Mouse (Mus musculus) heart, postnatal 14 days (tissue): ENCODE results near the gene Fam20c. TPM values are rescaled to one million over a fixed set of nuclear protein-coding genes. Genes with fewer than 3 reads are reported as not detected.

Source experiments
- DNase-seq, 2 experiments: peaks; one replicate each; pipeline ENCODE4 v3.0.0; 2021 to 2022
- intact Hi-C: fragments of 180-260 bp; cut with DNase I; formaldehyde crosslinking; loops from one replicate; pipeline ENCODE4 v1.15.1; 2025
- total RNA-seq, 2 experiments: library from RNA; stranded (reverse); gene quantifications; 2 replicates each; pipeline ENCODE4 v1.2.3; 2021

Fam20c gene
- total RNA-seq, 2 experiments from 2014 or later, result 9.9 to 10.4 TPM

DNA sequence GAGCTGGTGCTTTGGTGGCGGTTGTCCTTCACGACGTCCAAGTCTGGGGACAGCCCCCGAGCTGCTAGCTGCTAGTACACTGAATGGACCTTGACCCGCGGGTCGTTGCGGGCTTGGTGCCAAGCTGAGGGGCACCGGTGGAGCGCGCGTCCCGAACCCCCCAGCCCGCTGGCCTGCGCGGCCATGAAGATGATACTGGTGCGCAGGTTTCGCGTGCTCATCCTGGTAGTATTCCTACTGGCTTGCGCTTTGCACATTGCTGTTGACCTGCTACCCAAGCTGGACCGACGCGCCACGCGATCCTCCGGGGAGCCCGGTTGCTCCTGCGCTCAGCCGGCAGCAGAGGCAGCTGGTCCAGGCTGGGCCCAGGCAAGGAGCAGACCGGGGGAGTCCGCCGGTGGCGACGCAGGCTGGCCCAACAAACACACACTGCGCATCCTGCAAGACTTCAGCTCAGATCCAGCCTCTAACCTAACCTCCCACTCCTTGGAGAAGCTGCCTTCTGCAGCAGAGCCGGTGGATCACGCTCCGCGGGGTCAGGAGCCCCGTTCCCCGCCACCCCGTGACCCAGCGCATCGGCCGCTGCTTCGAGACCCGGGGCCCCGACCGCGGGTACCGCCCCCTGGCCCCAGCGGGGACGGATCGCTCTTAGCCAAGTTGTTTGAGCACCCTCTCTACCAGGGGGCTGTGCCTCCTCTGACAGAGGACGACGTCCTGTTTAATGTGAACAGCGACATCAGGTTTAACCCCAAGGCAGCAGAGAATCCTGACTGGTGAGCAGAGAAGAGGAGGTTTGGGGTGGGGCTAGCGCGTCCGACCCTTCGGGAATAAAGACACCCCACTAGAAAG lies 1.4 kb downstream of the Fam20c start:
- intact Hi-C loops, result no loop called here
- DNase-seq, result peak; percentile 49 to 53

DNA sequence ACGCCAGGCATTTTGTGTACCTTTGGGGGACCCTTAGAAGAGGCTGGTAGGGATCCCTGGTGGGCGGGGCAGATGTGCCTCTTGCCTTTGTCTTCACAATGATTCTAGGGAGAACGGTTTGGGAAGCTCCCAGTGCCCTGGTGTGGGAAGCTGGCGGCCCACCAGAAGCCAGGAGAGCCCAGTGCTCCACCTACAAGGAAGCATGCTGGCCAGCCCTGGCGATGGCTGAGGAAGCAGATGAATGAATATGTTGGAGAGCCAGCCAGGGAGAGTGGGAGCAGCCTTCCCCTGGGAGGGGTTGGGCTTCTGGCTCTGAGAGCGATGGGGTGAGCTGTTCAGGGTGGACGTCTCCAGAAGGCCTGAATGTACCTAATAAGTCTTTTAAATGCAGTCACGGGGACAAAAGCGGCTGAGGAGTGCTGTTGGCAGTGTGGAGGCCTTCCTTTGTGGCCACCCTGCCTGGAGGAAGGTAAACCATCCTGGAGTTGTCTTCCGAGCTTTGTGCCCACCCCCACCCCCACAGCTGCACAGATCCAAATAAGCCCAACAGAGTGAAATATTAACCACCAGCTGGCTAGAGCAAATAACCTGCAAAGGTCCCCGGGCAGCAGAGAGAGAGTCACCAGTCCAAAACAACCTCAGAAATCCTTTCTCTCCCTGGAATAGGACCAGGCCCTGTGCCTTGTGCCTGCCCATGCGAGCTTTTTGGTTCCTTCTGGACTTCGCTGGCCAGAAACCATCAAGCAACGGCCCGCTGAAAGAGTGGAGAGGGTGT lies 2.2 kb downstream of the Fam20c start:
- intact Hi-C loops, result no loop called here

DNA sequence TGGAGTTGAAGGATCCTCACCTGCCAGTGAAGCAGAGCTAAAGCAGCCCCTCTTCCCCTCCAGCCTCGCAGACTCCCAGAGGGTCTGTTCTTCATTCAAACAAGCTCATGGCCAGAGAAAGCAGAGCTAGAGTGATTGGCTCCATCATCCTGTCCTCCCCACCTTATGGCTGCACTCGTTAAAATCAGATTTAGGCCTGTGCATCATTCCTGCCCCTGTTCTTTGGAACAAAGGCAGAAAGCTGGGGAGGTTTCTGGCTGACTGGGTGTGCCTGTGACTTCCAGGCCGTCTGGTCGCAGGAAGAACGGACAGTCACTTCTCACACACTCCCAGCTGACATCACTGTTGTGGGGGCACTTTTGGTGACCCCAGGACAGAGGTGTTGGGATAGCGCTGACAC lies 2.8 kb downstream of the Fam20c start:
- intact Hi-C loops, result no loop called here
- no peak for DNase-seq

More for the DNA sequence above, 2.2 kb downstream of the Fam20c start:
- peak; percentile 57 to 59 for DNase-seq

DNA sequence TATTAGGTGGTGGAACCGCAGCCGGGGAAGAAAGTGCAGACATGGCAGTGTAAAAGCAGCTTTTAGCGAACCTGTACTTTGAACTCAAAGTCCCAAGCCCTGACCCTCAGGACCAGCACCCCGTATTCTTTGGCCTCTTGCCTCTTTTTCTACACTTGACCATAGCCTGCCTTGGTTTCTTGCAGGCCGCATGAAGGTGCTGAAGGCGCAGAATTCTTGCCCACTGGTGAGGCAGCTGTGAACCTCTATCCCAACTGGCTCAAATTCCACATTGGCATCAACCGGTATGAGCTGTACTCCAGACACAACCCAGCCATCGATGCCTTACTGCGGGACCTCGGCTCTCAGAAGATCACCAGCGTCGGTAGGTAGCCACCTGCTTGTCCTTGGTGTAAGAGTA lies 3.3 kb downstream of the Fam20c start:
- no peak for DNase-seq
- intact Hi-C loops, result no loop called here

DNA sequence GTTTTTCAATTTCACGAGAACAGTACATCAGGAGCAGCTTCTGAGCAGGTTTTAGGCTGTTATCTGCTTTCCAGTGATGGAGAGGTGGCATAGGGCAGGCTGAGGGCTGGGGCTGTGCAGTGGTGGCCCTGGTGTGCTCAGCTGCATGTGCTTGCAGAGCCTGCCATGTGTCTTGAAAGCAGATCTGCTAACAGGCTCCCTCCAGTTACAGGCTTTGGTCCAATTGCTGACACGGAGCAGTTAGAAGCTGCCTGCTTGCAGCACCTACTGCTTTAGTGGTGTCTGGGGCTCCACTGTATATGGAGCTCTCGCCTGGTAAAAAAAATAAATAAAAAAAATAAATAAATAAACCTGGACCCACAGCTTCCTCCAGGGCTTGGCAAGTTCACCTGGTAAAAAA lies 4.2 kb downstream of the Fam20c start:
- no peak for DNase-seq
- intact Hi-C loops, result no loop called here

DNA sequence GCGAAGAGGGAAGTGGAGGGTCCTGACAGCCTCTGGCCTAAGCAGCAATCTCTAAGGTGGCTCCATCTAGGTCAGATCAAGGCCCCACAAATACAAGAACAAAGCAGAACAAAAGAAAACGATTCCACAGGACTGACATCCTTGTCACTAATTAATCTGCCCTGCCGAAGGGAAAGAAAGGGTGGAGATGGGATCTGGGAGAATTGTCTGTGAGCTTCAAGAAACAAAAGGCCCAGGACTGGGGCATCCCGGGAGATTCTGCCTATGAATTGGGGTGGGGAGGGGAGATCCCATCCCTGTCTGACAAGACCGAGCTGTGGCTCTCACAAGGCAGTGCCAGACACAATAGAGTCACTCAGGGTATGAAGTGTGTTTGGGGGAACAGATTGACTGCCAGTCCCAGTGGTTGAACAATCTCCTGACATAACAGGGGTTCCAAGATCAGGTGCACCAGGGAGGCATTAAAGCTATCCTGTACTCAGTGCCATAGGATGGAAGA lies 7.6 kb downstream of the Fam20c start:
- intact Hi-C loops, result no loop called here
- DNase-seq, result no peak

DNA sequence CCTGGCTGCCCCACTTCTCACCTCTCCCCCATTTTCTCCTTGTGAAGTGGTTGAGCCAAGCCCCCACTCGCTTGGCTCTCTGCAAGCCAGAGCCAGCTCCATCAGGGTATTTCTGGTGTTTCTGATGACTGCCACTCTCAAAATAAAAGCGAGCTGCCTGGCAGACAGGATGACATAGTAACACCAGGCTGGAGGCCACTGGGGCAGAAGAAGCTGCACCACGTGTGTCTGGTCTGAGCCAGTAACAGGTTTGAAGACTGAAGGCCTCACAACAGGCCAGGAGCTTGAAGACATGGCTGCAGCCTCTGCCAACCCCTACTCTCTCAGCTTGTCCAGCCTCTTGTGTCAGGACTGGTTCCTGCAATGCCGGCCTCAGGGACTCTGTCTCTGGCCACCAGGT lies 8.0 kb downstream of the Fam20c start:
- DNase-seq, result no peak
- intact Hi-C loops, result no loop called here

DNA sequence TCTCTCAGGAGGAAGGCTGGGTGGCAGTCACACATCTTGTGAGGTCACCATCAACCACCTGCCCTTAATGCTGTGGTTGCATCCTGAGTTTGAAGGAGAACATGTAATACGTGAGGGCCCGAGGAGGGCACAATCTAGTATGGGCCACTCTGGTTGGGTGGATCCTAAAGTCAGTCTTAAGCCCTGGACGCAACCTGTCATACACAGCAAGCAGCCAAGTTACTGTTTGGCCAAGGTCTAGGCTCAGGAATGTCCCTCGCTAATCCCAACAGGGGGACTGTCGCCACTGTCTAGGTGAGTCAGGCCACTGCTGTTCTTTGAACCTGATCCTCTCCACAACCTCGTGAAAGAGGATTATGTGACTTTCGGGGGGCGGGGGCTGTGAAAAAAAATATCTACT lies 10.3 kb downstream of the Fam20c start:
- DNase-seq, result no peak
- intact Hi-C loops, result no loop called here

DNA sequence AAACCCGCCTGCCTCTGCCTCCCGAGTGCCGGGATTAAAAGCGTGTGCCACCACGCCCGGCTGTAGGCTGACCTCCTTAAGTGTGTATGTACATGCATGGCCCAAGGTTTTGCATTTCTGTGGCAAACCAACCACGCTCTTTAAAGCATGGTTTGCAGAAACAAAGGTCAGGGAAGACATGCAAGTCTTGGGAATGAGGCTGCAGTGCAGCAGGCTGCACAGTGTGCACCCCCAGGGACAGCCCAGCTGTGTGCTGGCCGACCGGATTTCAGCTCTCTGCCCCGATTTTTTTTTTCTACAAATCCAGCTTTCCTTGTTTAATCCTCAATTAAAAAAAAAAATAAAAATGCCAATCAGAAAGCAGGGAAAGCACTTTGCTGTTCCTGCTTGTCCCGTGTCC lies 13.3 kb downstream of the Fam20c start:
- intact Hi-C loops, result no loop called here
- DNase-seq, result peak; percentile 29 to 31

DNA sequence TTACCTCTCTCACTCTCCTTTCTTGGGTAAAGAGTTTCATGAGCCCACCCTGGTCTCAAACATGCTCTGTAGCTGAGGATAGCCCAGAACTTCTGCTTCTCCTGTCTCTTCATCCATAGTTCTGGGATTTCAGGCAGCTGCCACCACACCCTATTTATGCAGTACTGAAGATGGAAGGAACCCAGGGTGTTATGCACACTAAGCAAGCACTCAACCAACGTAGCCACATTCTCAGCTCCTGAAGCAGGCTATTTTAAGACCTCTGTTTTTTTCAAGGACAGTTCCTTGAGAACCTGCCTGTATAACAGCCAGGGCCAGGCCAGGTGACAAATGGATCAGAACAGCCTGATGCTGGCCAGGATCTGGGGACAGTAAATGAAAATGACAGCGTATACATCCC lies 14.4 kb downstream of the Fam20c start:
- DNase-seq, result no peak
- intact Hi-C loops, result no loop called here

DNA sequence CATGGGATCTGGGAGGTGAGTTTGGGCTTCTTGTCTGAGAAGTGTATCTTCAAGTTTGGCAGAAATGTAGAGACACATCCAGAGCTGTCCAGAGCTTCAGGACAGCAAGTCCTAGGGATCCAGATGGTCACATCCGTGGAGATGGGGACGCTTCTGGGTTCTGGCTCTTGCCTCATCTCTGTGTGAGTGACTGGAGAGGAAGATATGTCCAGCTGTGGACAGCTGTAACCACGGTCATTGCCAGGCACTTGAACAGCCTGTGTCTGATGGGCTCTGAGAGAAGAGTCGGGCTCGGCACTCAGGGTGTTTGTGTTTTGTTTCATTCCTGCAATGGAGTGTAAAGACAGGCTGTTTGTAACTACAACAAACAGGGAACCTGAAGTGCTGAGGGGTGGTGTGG lies 14.8 kb downstream of the Fam20c start:
- intact Hi-C loops, result no loop called here
- peak; percentile 69 for DNase-seq

DNA sequence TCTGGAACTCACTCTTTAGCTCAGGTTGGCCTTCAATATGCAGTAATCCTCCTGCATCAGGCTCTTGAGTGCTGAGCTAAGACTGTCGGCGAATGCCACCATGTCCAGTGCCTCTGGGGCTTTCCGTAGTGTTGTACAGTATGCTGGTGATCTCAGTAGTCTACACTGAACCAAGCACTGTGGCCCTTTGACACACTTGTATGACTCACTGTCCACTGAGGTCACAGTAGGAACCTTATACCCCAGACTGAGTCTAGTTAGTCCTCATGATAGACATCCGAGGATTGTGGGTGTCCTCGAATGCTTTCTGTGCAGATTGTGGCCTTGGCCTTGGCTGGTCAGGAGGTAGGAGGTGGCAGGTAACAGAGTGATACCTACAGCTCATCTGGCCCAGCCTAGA lies 20.8 kb downstream of the Fam20c start:
- intact Hi-C loops, result no loop called here
- DNase-seq, result no peak

DNA sequence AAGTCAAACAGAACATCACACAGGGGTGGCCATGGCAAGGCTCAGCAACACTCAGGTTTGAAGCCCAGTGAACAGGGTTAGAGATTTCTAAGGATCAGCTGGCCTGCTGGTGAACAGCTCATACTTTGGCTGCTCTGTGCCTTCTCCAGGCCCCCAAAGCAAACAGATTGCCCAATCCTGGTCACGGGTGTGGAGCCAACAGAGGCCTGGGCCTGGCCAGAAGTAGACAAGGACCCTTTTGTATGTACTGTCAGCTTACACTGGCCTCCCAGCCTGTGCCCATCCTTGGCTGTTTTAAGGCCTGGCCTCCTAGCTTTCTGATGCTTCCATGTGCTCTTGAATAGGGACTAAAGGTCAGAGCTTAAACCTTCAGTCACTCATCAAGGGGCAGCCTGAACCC lies 22.0 kb downstream of the Fam20c start:
- DNase-seq, result peak; percentile 37 to 56
- intact Hi-C loops, result no loop called here

DNA sequence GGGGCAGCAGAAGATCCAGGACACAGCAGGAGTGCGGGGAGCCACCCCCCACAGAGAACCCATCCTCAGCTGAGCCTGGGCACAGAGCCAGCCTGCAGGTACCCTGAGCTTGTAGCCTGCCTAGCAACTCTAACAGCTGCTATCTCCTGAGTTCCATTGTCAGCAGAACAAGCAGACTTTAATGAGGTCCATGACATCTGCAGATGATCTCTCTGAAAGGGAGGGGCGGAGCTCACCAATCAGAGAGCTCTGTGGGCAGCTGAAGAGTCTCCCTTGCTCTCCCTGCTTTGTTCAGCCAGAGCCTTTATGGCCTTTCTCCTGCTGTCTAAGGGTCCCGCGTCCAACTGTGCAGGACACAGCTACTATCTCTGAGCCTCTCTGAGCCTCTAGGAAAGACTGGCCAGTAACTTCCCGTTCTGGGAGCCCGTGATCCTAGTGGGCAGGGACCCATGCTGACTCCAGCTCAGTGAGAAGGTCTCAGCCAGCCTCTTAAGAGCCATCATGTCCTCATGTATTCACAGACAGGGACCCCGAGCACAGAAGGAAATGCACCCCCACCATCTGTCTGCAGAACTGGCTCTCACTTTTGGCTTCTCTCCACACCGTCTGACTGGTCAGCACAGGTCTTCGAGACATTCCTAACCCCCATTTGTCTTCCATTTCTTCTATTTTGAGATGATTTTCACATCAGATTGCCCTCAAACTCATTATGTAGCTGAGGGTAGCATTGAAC lies 24.6 kb downstream of the Fam20c start:
- intact Hi-C loops, result no loop called here
- DNase-seq, result no peak

DNA sequence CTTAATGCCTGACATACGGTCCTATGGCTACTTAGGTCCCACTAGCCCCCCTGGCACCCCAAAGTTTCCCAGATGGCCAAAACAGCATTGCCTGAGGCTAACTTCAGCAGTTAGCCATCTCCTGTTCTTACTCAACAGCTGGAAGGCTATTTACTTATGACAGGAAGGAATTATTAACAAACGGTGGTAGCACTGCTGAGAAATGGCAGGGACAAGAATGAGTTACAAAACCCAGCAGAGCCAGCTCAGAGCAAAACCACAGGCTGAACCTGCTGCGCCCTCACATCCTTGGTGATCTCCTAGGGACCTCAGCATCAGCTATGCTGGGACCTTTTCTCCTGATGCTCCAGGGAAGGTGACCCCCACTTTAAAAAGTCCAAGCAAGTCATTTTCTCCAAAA lies 25.3 kb downstream of the Fam20c start:
- no peak for DNase-seq
- intact Hi-C loops, result no loop called here

DNA sequence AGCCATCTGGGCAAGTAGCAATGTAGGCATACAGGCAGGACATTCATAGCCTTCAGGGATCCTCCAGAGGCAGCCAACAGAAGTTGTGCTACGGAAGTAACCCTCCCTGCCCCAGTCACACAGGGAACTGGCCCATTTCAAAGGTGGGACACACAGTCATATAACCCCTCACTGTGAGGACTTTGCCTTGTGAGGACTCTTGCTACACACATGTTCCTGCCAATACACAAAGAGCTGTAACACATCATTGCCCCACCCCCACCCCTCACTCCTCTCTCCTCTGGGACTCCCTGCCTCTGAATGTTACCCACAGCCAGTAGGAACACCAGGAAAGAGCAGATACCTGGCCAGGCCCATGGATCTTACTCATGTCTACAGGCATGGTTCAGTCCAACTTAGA lies 28.4 kb downstream of the Fam20c start:
- DNase-seq, result no peak
- intact Hi-C loops, result no loop called here

DNA sequence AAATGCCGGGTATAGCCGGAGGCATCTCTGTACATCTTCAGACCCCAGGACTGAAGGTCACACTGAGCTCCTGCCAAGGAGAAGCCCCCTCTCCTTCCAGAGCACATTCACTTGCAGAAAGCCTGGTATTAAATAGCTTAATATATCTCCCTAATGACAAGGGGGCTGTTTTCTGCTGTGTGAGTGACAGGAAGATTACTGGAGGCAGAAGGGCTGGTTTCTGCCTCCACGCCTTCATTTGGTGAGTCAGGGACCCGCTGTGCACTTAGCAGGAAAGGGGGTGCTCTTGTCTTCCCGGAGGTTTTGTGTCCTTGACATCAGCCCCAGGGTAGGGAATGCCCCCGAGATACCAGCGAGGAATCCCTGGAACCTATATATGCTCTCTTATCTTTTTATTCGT lies 28.9 kb downstream of the Fam20c start:
- intact Hi-C loops, result no loop called here

DNA sequence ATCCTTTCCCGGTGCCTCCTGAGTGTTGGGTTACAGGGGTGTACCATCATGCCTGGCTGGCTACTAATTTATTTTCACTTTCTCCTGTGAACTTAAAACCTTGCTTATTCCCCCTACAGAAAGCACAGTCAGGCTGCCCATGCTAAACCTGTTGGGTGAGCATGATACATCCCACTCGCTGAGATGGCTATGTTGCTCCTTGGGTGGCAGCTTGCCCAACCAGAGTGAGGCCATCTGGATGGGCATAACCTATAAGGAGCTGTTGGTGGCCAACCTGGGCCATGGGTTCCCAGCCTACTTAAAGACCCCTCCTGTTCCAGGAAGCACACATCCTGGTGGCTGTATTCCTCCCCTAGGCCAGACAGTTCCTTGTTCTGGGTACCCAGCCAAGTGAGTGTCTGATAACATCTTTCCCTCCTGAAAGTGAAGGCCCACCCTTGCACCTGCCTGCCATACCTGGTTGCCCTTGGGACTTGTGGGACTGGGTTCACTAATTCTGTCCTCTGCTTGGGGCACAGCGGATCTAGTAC lies 31.7 kb downstream of the Fam20c start:
- intact Hi-C loops, result no loop called here

More for the DNA sequence above, 28.9 kb downstream of the Fam20c start:
- DNase-seq, result no peak

DNA sequence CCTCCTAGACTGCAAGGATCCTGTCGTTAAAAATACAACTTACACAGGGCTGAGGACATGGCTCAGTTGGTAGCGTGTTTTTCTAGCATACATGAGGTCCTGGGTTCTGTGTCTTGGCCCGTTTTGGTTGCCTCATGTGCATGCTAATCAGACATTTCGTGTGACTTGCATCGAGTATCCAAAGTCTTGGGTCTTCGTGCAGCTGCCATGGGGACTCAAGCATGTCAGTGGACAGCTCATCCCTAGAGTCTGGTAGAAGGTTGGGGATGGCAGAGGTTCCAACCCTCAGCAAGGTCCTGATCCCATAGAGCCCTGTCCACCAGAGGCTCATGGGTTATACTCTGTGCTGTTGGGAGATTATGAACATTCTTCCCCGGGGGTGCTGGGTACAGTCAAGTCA lies 33.3 kb downstream of the Fam20c start:
- DNase-seq, result no peak
- intact Hi-C loops, result no loop called here

More for the DNA sequence above, 31.7 kb downstream of the Fam20c start:
- DNase-seq, result no peak

DNA sequence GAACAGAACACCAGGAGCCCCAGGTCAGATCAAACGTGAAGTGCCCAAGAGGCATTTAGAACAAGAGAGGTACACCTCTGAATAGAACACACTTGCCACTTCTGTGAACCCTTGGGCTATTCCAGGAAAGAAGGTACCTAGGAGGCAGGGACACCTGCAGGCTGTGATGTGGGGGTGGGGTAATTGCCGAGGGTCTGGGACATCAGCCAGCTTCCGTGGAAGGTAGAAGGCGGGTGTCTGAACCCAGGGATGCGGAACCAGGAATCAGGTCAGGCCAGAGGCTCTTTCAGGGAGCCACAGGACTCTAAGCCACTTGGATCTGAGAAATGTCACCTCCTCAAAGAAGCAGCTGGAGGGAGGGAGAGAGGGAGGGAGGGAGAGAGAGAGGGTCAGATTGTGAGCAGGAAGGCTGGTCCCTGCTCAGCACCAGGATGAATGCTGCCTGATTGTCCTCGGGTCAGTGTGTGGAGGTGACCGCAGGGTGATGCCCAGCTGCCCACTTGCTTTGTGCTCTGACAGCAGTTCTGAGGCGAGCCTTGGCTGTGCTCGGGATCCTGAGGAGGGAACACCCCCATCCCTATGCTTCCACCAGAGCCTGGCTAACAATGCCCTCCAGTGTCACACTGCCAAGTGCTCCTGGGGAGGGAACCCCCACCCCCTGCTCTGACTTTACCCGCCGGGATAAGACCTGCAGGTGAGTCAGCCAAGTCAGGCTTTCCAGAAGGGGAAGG lies 34.3 kb downstream of the Fam20c start:
- no peak for DNase-seq
- intact Hi-C loops, result no loop called here
